Mouse (Mus musculus) liver, postnatal 0 days (tissue): ENCODE results near the gene 1700022I11Rik.

Source experiments
- CTCF ChIP-seq: sonication (generic); IDR thresholded peaks from 2 replicates; pipeline ENCODE4 v1.5.1; 2016; ENCODE audit warnings: antibody characterized with exemption, low read depth
- EP300 ChIP-seq: IDR thresholded peaks from 2 replicates; pipeline ENCODE4 v1.6.1; 2016; ENCODE audit warnings: antibody characterized with exemption, low read depth, mild to moderate bottlenecking

- TF ChIP-seq EP300: no peak
- TF ChIP-seq CTCF: no peak
Observed at GRCm38 (mm10) chr4:42945445-42945844, 24.0 kb upstream of the 1700022I11Rik start.
